Mouse (Mus musculus) CD4-positive naive resting alpha-beta T cell, adult 57 days (primary cell): ENCODE data around the gene Zfp830. TPM values are rescaled to one million over a fixed set of nuclear protein-coding genes. Genes with fewer than 3 reads are reported as not detected.

ENCODE experiments used
- total RNA-seq: library from RNA; stranded (reverse); gene quantifications from one replicate; pipeline ENCODE4 v1.2.4, GENCODE M21; 2023

Zfp830 gene
- 40.3 TPM for total RNA-seq

GRCm38 (mm10) chr11:82763742-82764437 is at the start of gene Zfp830, which contains the start of gene Cct6b:
Gene Zfp830 (plus strand): TSS chr11:82764345.
Gene Cct6b (minus strand): TSS chr11:82764321.

GRCm38 (mm10) chr11:82780983-82781903 is 17.1 kb downstream of the Zfp830 start, which contains the start of gene Lig3:
Gene Lig3 (plus strand): TSS chr11:82781108.

Other genes with a start within 250 kb of the Zfp830 start
- 0.62 TPM for gene Cct6b, start within 50 bp of the Zfp830 start, total RNA-seq
- 34.2 TPM for gene Lig3, start 16.8 kb downstream of the Zfp830 start, total RNA-seq
- 19.4 TPM for gene Rffl, start 106.9 kb downstream of the Zfp830 start, total RNA-seq
- gene Rad51d, start 126.3 kb downstream of the Zfp830 start, total RNA-seq = 20.8 TPM
- not detected for gene Fndc8, start 127.8 kb downstream of the Zfp830 start, total RNA-seq
- 109 TPM for gene Nle1, start 144.1 kb downstream of the Zfp830 start, total RNA-seq
- not detected for gene Unc45b, start 146.2 kb downstream of the Zfp830 start, total RNA-seq
- gene Slfn5, start 187.0 kb downstream of the Zfp830 start, total RNA-seq = 71.1 TPM
- gene Slfn9, start 227.5 kb downstream of the Zfp830 start, total RNA-seq = 17.7 TPM